Mouse (Mus musculus) MEL (cell line): ENCODE results near the gene Pld4. TPM values are rescaled to one million over a fixed set of nuclear protein-coding genes. Genes with fewer than 3 reads are reported as not detected.

Experiments
- DNase-seq: peaks from one replicate; pipeline ENCODE4 v3.0.0; 2011; ENCODE audit warnings: low read depth, low spot score
- H3K27ac ChIP-seq: 2 replicates; pipeline ENCODE4 v1.5.1; 2012; ENCODE audit warnings: low read depth, mild to moderate bottlenecking, control low read depth, low read length, moderate library complexity; ENCODE audit not compliant: control insufficient read depth
- H3K27me3 ChIP-seq, 2 experiments: fragments of 150-350 bp in 1 of 2; sonication (generic) in 1 of 2; 2 replicates each; pipeline ENCODE4 v1.6.1; 2012; ENCODE audit warnings: low read length in 2 of 2, mild to moderate bottlenecking in 2 of 2, improper control_type of control experiment in 1 of 2, moderate library complexity in 1 of 2; ENCODE audit not compliant: insufficient read depth in 2 of 2, control insufficient read depth in 1 of 2
- H3K36me3 ChIP-seq, 2 experiments: 2 replicates each; pipeline ENCODE4 v1.6.1; 2012 to 2014; ENCODE audit warnings: low read length in 2 of 2, improper control_type of control experiment in 1 of 2, inconsistent platforms in 1 of 2, mild to moderate bottlenecking in 1 of 2; ENCODE audit not compliant: insufficient read depth in 2 of 2, control insufficient read depth in 1 of 2
- H3K4me1 ChIP-seq, 2 experiments: fragments of 150-350 bp in 1 of 2; sonication (generic) in 1 of 2; 2 replicates each; pipeline ENCODE4 v1.6.1; 2012; ENCODE audit warnings: low read length in 2 of 2, improper control_type of control experiment in 1 of 2, mild to moderate bottlenecking in 1 of 2; ENCODE audit not compliant: insufficient read depth in 2 of 2, control insufficient read depth in 1 of 2
- H3K4me3 ChIP-seq, 2 experiments: fragments of 150-350 bp in 1 of 2; sonication (generic) in 1 of 2; 2 replicates each; pipeline ENCODE4 v1.5.1; 2012; ENCODE audit warnings: low read depth in 2 of 2, low read length in 2 of 2, mild to moderate bottlenecking in 2 of 2, moderate library complexity in 2 of 2, control low read depth in 1 of 2, improper control_type of control experiment in 1 of 2; ENCODE audit not compliant: control insufficient read depth in 1 of 2, insufficient read depth in 1 of 2
- H3K79me2 ChIP-seq: 2 replicates; pipeline ENCODE4 v1.6.1; 2012; ENCODE audit warnings: mild to moderate bottlenecking, low read length, moderate library complexity; ENCODE audit not compliant: control insufficient read depth, poor library complexity, insufficient read depth
- H3K9ac ChIP-seq: 2 replicates; pipeline ENCODE4 v1.6.1; 2012; ENCODE audit warnings: low read depth, mild to moderate bottlenecking, control low read depth, low read length, moderate library complexity; ENCODE audit not compliant: control insufficient read depth, poor library complexity, severe bottlenecking
- H3K9me3 ChIP-seq: fragments of 150-350 bp; sonication (generic); replicated peaks from 2 replicates; pipeline ENCODE4 v1.6.1; 2012; ENCODE audit warnings: mild to moderate bottlenecking, low read length, improper control_type of control experiment, moderate library complexity; ENCODE audit not compliant: insufficient read depth
- CTCF ChIP-seq, 3 experiments: IDR thresholded peaks in 2 of 3; conservative IDR thresholded peaks in 1 of 3; 2 replicates each; pipeline ENCODE4 v1.5.1; 2011 to 2012; ENCODE audit warnings: low read length in 3 of 3, low read depth in 2 of 3, mild to moderate bottlenecking in 2 of 3, improper control_type of control experiment in 1 of 3, inconsistent platforms in 1 of 3, mixed read lengths in 1 of 3, moderate library complexity in 1 of 3; ENCODE audit not compliant: control insufficient read depth in 1 of 3, insufficient read depth in 1 of 3, poor library complexity in 1 of 3, severe bottlenecking in 1 of 3
- E2F4 ChIP-seq: IDR thresholded peaks from 2 replicates; pipeline ENCODE4 v1.6.1; 2011; ENCODE audit warnings: low read depth, low read length, improper control_type of control experiment, borderline replicate concordance
- EP300 ChIP-seq, 2 experiments: IDR thresholded peaks; 2 replicates each; pipeline ENCODE4 v1.6.1; 2011; ENCODE audit warnings: improper control_type of control experiment in 2 of 2, low read length in 2 of 2, low read depth in 1 of 2, mild to moderate bottlenecking in 1 of 2
- ETS1 ChIP-seq: IDR thresholded peaks from 2 replicates; pipeline ENCODE4 v1.6.1; 2012; ENCODE audit warnings: low read depth, mild to moderate bottlenecking, inconsistent platforms, low read length, improper control_type of control experiment, moderate library complexity
- GABPA ChIP-seq: IDR thresholded peaks from 2 replicates; pipeline ENCODE4 v1.6.1; 2012; ENCODE audit warnings: low read depth, mild to moderate bottlenecking, inconsistent platforms, low read length, improper control_type of control experiment, moderate library complexity
- GATA1 ChIP-seq: IDR thresholded peaks from 2 replicates; pipeline ENCODE4 v1.6.1; 2011; ENCODE audit warnings: low read depth, low read length, improper control_type of control experiment
- HCFC1 ChIP-seq: IDR thresholded peaks from 2 replicates; pipeline ENCODE4 v1.6.1; 2012; ENCODE audit warnings: low read depth, mild to moderate bottlenecking, inconsistent platforms, low read length, improper control_type of control experiment, moderate library complexity
- KAT2A ChIP-seq: conservative IDR thresholded peaks from 2 replicates; pipeline ENCODE4 v1.6.1; 2012; ENCODE audit warnings: low read depth, low read length, improper control_type of control experiment, inconsistent platforms
- MAFK ChIP-seq: IDR thresholded peaks from 2 replicates; pipeline ENCODE4 v1.6.1; 2011; ENCODE audit warnings: low read depth, mild to moderate bottlenecking, low read length, improper control_type of control experiment, borderline replicate concordance
- NRF1 ChIP-seq: IDR thresholded peaks from 2 replicates; pipeline ENCODE4 v1.6.1; 2014; ENCODE audit warnings: low read depth, mild to moderate bottlenecking, inconsistent platforms, low read length, improper control_type of control experiment, moderate library complexity; ENCODE audit not compliant: poor library complexity, insufficient read depth, severe bottlenecking
- POLR2A ChIP-seq, 2 experiments: IDR thresholded peaks; 2 replicates each; pipeline ENCODE4 v1.6.1; 2011 to 2012; ENCODE audit warnings: low read length in 2 of 2, mild to moderate bottlenecking in 2 of 2, control low read depth in 1 of 2, improper control_type of control experiment in 1 of 2, low read depth in 1 of 2, moderate library complexity in 1 of 2; ENCODE audit not compliant: control insufficient read depth in 1 of 2, insufficient read depth in 1 of 2, poor library complexity in 1 of 2
- POLR2AphosphoS2 ChIP-seq: IDR thresholded peaks from 2 replicates; pipeline ENCODE4 v1.6.1; 2011; ENCODE audit warnings: low read length, improper control_type of control experiment
- POLR2AphosphoS5 ChIP-seq: IDR thresholded peaks from 2 replicates; pipeline ENCODE4 v1.6.1; 2012; ENCODE audit warnings: low read depth, borderline replicate concordance, mild to moderate bottlenecking, inconsistent platforms, low read length, moderate library complexity, mixed read lengths
- SIN3A ChIP-seq: IDR thresholded peaks from 2 replicates; pipeline ENCODE4 v1.6.1; 2012; ENCODE audit warnings: low read length, improper control_type of control experiment, inconsistent platforms
- SMC3 ChIP-seq: IDR thresholded peaks from 2 replicates; pipeline ENCODE4 v1.6.1; 2011; ENCODE audit warnings: low read depth, low read length, improper control_type of control experiment
- TAL1 ChIP-seq: IDR thresholded peaks from 2 replicates; pipeline ENCODE4 v1.6.1; 2012; ENCODE audit warnings: mild to moderate bottlenecking, inconsistent platforms, low read length, moderate library complexity, mixed read lengths
- UBTF ChIP-seq: IDR thresholded peaks from 2 replicates; pipeline ENCODE4 v1.6.1; 2012; ENCODE audit warnings: low read depth, mild to moderate bottlenecking, inconsistent platforms, low read length, improper control_type of control experiment, moderate library complexity, borderline replicate concordance; ENCODE audit not compliant: insufficient read depth
- ZC3H11A ChIP-seq: IDR thresholded peaks from 2 replicates; pipeline ENCODE4 v1.6.1; 2012; ENCODE audit warnings: low read depth, mild to moderate bottlenecking, inconsistent platforms, low read length, improper control_type of control experiment
- ZNF384 ChIP-seq: IDR thresholded peaks from 2 replicates; pipeline ENCODE4 v1.6.1; 2012; ENCODE audit warnings: low read depth, mild to moderate bottlenecking, inconsistent platforms, low read length, improper control_type of control experiment
- polyA plus RNA-seq, 2 experiments: library from polyadenylated mRNA; stranded (reverse) in 1 of 2; unstranded in 1 of 2; fragments of >175 nt in 1 of 2; fragments of >200 nt in 1 of 2; gene quantifications; 2 replicates each; pipeline versions ENCODE4 v1.2.1 to v1.2.4; 2012; ENCODE audit warnings: low replicate concordance in 2 of 2, low read depth in 1 of 2; ENCODE audit not compliant: insufficient read length in 2 of 2, insufficient read depth in 1 of 2, missing spikeins in 1 of 2
- total RNA-seq: library from RNA; depleted of rRNA; stranded (reverse); fragments of 300-350 nt; gene quantifications from 2 replicates; pipeline ENCODE4 v1.2.3, GENCODE M21; 2012

Gene Pld4
- total and polyA plus RNA-seq, 3 experiments: 9.7 to 16.4 TPM; not detected in 1

GRCm38 (mm10) chr12:112734108-112734820, 26.2 kb upstream of the Pld4 start:
- Histone ChIP-seq H3K9me3 (no peaks in the 10 kb centered on the region), H3K4me3 (no peak overlapping the region), H3K36me3 (no peaks in the 10 kb centered on the region), H3K27ac (no peak overlapping the region), H3K9ac (no peak overlapping the region), H3K27me3 (no peaks in the 10 kb centered on the region), H3K4me1 (no peaks in the 10 kb centered on the region), H3K79me2 (no peaks in the 10 kb centered on the region)
- DNase-seq: no peak
- TF ChIP-seq ETS1 (no peak), GATA1 (no peak), EP300 (IDR thresholded peaks at IDR 0.05; ENCODE audit: low read depth in 1 of 2, low read length in 2 of 2) (no peak), POLR2AphosphoS5 (no peak), SIN3A (no peak), POLR2AphosphoS2 (no peak), SMC3 (no peak), E2F4 (no peak), GABPA (no peak)

- Histone ChIP-seq H3K36me3 (no peaks in the 10 kb centered on the region), H3K9me3 (no peaks in the 10 kb centered on the region), H3K4me1 (no peaks in the 10 kb centered on the region), H3K79me2 (no peaks in the 10 kb centered on the region), H3K27me3 (no peaks in the 10 kb centered on the region), H3K27ac (no peak overlapping the region), H3K9ac (no peak overlapping the region), H3K4me3 (no peak overlapping the region)
- TF ChIP-seq ZNF384 (no peak), POLR2A (IDR thresholded peaks at IDR 0.05; ENCODE audit: control insufficient read depth in 1 of 2, insufficient read depth in 1 of 2, low read depth in 1 of 2, low read length in 2 of 2, poor library complexity in 1 of 2) (no peak), NRF1 (no peak), ZC3H11A (no peak), TAL1 (no peak), KAT2A (no peak), HCFC1 (no peak), CTCF (IDR thresholded peaks at IDR 0.05 in 2 of 3, conservative IDR thresholded peaks at IDR 0.05 in 1 of 3; ENCODE audit: control insufficient read depth in 1 of 3, insufficient read depth in 1 of 3, low read depth in 2 of 3, low read length in 3 of 3, poor library complexity in 1 of 3, severe bottlenecking in 1 of 3) (no peak), UBTF (no peak), GABPA (no peak), SIN3A (no peak), MAFK (no peak)
- no peak for DNase-seq
Measured at GRCm38 (mm10) chr12:112734881-112735655, 25.4 kb upstream of the Pld4 start.
